Mouse (Mus musculus) heart, postnatal 10 days (tissue): ENCODE data around the gene Fahd1. TPM values are rescaled to one million over a fixed set of nuclear protein-coding genes. Genes with fewer than 3 reads are reported as not detected.
A peak's percentile ranks its signal among the peaks of the same experiment; 100 is the strongest.

Experiments
- DNase-seq, 2 experiments: peaks; one replicate each; pipeline ENCODE4 v3.0.0; 2021
- intact Hi-C: fragments of 180-260 bp; cut with DNase I; formaldehyde crosslinking; loops from one replicate; pipeline ENCODE4 v1.15.1; 2025
- total RNA-seq, 2 experiments: library from RNA; stranded (reverse); gene quantifications; 2 replicates each; pipeline ENCODE4 v1.2.3; 2021

Gene Fahd1
- total RNA-seq, 2 experiments from 2014 or later: 62.4 to 66.0 TPM

GRCm38 (mm10) chr17:24851381-24852125, 1.4 kb upstream of the Fahd1 start:
- intact Hi-C loops: no loop called here
- peak in 1 of 2 experiments; percentile 17 for DNase-seq

GRCm38 (mm10) chr17:24850773-24851127, 586 bp upstream of the Fahd1 start:
- DNase-seq: no peak
- intact Hi-C loops: loop anchor here (1.0 kb wide), 1 partner anchor 35 kb away; no protein-coding TSS in a partner anchor

GRCm38 (mm10) chr17:24849733-24850064, 465 bp downstream of the Fahd1 start:
- intact Hi-C loops: loop anchor here (1.0 kb wide), 1 partner anchor 36 kb away; no protein-coding TSS in a partner anchor
- DNase-seq: no peak

- intact Hi-C loops: no loop called here
- DNase-seq: no peak
Observed at GRCm38 (mm10) chr17:24848600-24849031, 1.5 kb downstream of the Fahd1 start.

GRCm38 (mm10) chr17:24847386-24847785, 2.8 kb downstream of the Fahd1 start:
- DNase-seq: no peak
- intact Hi-C loops: no loop called here

- no peak for DNase-seq
- intact Hi-C loops: no loop called here
Observed at GRCm38 (mm10) chr17:24844525-24844924, 5.6 kb downstream of the Fahd1 start.

GRCm38 (mm10) chr17:24842631-24843030, 7.5 kb downstream of the Fahd1 start:
- DNase-seq: no peak
- intact Hi-C loops: no loop called here

GRCm38 (mm10) chr17:24841133-24841532, 9.0 kb downstream of the Fahd1 start:
- peak in 1 of 2 experiments; percentile 23 for DNase-seq
- intact Hi-C loops: no loop called here

GRCm38 (mm10) chr17:24840341-24840740, 9.8 kb downstream of the Fahd1 start:
- intact Hi-C loops: no loop called here
- no peak for DNase-seq

- no peak for DNase-seq
- intact Hi-C loops: no loop called here
Observed at GRCm38 (mm10) chr17:24839842-24840241, 10.3 kb downstream of the Fahd1 start, which contains the start of gene Hagh. TSS of gene Hagh (plus strand) at chr17:24840143.

- intact Hi-C loops: no loop called here
- DNase-seq: no peak
Observed at GRCm38 (mm10) chr17:24821351-24822280, 28.5 kb downstream of the Fahd1 start.

- intact Hi-C loops: no loop called here
Observed at GRCm38 (mm10) chr17:24819469-24819868, 30.7 kb downstream of the Fahd1 start.

GRCm38 (mm10) chr17:24818172-24818571, 32.0 kb downstream of the Fahd1 start:
- no peak for DNase-seq

More at GRCm38 (mm10) chr17:24819469-24819868, 30.7 kb downstream of the Fahd1 start:
- DNase-seq: no peak

GRCm38 (mm10) chr17:24817503-24817902, 32.7 kb downstream of the Fahd1 start:
- DNase-seq: peak in 1 of 2 experiments; percentile 12
- intact Hi-C loops: loop anchor here (1.0 kb wide), 1 partner anchor 72 kb away; no protein-coding TSS in a partner anchor

More at GRCm38 (mm10) chr17:24818172-24818571, 32.0 kb downstream of the Fahd1 start:
- intact Hi-C loops: no loop called here

- DNase-seq: no peak
- intact Hi-C loops: no loop called here
Observed at GRCm38 (mm10) chr17:24815256-24815655, 34.9 kb downstream of the Fahd1 start.

- intact Hi-C loops: no loop called here
- no peak for DNase-seq
Observed at GRCm38 (mm10) chr17:24812215-24812614, 37.9 kb downstream of the Fahd1 start.

GRCm38 (mm10) chr17:24811211-24811610, 39.0 kb downstream of the Fahd1 start:
- intact Hi-C loops: no loop called here
- no peak for DNase-seq

GRCm38 (mm10) chr17:24803952-24804951, 45.9 kb downstream of the Fahd1 start, which contains the start of gene Meiob:
TSS of gene Meiob (plus strand) at chr17:24804289.
- intact Hi-C loops: no loop called here
- peak; percentile 57 to 74 for DNase-seq

- intact Hi-C loops: no loop called here
- DNase-seq: no peak
Observed at GRCm38 (mm10) chr17:24800524-24800923, 49.6 kb downstream of the Fahd1 start.

- no peak for DNase-seq
- intact Hi-C loops: no loop called here
Observed at GRCm38 (mm10) chr17:24799476-24799875, 50.7 kb downstream of the Fahd1 start.
